Mouse (Mus musculus) neural tube, embryonic 13.5 days (tissue): ENCODE results near the gene Tcl1b5. TPM values are rescaled to one million over a fixed set of nuclear protein-coding genes. Genes with fewer than 3 reads are reported as not detected.
"Not testable (repeated sequence)": the region's sequence is repeated elsewhere in the genome, so short reads cannot be mapped to it uniquely, and the experiment has no call there.

Source experiments
- ATAC-seq: fragments of 200-750 bp; cut with Nextera tagmentation; 2 replicates; pipeline ENCODE4 v1.8.0; 2017; ENCODE audit warnings: low read depth, mild to moderate bottlenecking, moderate TSS enrichment, moderate library complexity
- H3K27ac ChIP-seq: fragments of 300-500 bp; sonication (generic); replicated peaks from 2 replicates; pipeline ENCODE4 v1.5.1; 2015; ENCODE audit warnings: moderate library complexity, mild to moderate bottlenecking, inconsistent platforms
- H3K27me3 ChIP-seq: fragments of 300-500 bp; sonication (generic); 2 replicates; pipeline ENCODE4 v1.6.1; 2015; ENCODE audit warnings: mild to moderate bottlenecking, inconsistent platforms
- H3K36me3 ChIP-seq: fragments of 300-500 bp; sonication (generic); 2 replicates; pipeline ENCODE4 v1.6.1; 2015; ENCODE audit warnings: mild to moderate bottlenecking, inconsistent platforms
- H3K4me1 ChIP-seq: fragments of 300-500 bp; sonication (generic); replicated peaks from 2 replicates; pipeline ENCODE4 v1.6.1; 2015; ENCODE audit warnings: inconsistent platforms
- H3K4me2 ChIP-seq: fragments of 300-500 bp; sonication (generic); 2 replicates; pipeline ENCODE4 v1.6.1; 2015; ENCODE audit warnings: inconsistent platforms, mild to moderate bottlenecking, moderate library complexity
- H3K4me3 ChIP-seq: fragments of 300-500 bp; sonication (generic); 2 replicates; pipeline ENCODE4 v1.5.1; 2015; ENCODE audit warnings: mild to moderate bottlenecking, inconsistent platforms
- H3K9ac ChIP-seq: fragments of 300-500 bp; sonication (generic); 2 replicates; pipeline ENCODE4 v1.6.1; 2015; ENCODE audit warnings: moderate library complexity, mild to moderate bottlenecking, inconsistent platforms
- H3K9me3 ChIP-seq: fragments of 300-500 bp; sonication (generic); 2 replicates; pipeline ENCODE4 v1.6.1; 2016; ENCODE audit warnings: inconsistent platforms
- WGBS: fragments of 180-500 bp; shearing (Covaris S2); methylation state at CpG from one replicate; pipeline ENCODE4 v1.1.7; 2015; 5-methylcytosine and 5-hydroxymethylcytosine counted together
- polyA plus RNA-seq: library from polyadenylated mRNA; unstranded; fragments of >200 nt; fragmentation: Nextera tagmentation; extraction: Ambion mirVana; gene quantifications from 2 replicates; pipeline ENCODE4 v1.2.1, GENCODE M21; 2015

The Tcl1b5 gene
- polyA plus RNA-seq = not detected in 2 replicates

GRCm38 (mm10) chr12:105176044-105176443 lies at the start of gene Tcl1b5:
Gene Tcl1b5 (plus strand): TSS chr12:105176344.
- 69% methylated on average over 3 of the region's 3 CpGs for WGBS
- H3K27ac ChIP-seq, H3K4me3 ChIP-seq, H3K36me3 ChIP-seq, ATAC-seq, H3K9ac ChIP-seq, H3K27me3 ChIP-seq, H3K4me2 ChIP-seq, H3K4me1 ChIP-seq, H3K9me3 ChIP-seq: not testable (repeated sequence)

GRCm38 (mm10) chr12:105126516-105126915 lies 49.6 kb upstream of the Tcl1b5 start:
- no peaks in the 10 kb centered on the region for H3K36me3 ChIP-seq
- 43% methylated on average over 4 of the region's 4 CpGs for WGBS
- no peak overlapping the region for H3K4me3 ChIP-seq
- ATAC-seq = no peak
- H3K4me2 ChIP-seq = no peak overlapping the region
- no peak overlapping the region for H3K27ac ChIP-seq
- H3K9me3 ChIP-seq = no peaks in the 10 kb centered on the region
- no peaks in the 10 kb centered on the region for H3K27me3 ChIP-seq
- no peak overlapping the region for H3K9ac ChIP-seq
- no peaks in the 10 kb centered on the region for H3K4me1 ChIP-seq

- H3K9ac ChIP-seq = no peak overlapping the region
- no peaks in the 10 kb centered on the region for H3K9me3 ChIP-seq
- H3K27ac ChIP-seq = no peak overlapping the region
- H3K4me3 ChIP-seq = no peak overlapping the region
- ATAC-seq = no peak
- H3K4me2 ChIP-seq = no peak overlapping the region
- 91% methylated on average over 2 of the region's 2 CpGs for WGBS
- H3K27me3 ChIP-seq = no peaks in the 10 kb centered on the region
- no peaks in the 10 kb centered on the region for H3K4me1 ChIP-seq
- no peaks in the 10 kb centered on the region for H3K36me3 ChIP-seq
Observed at GRCm38 (mm10) chr12:105127607-105128006, 48.5 kb upstream of the Tcl1b5 start.

GRCm38 (mm10) chr12:105129494-105130205 lies 46.5 kb upstream of the Tcl1b5 start:
- not testable (repeated sequence) for H3K27ac ChIP-seq, H3K36me3 ChIP-seq, H3K4me3 ChIP-seq, ATAC-seq, H3K27me3 ChIP-seq, H3K9me3 ChIP-seq, H3K4me1 ChIP-seq, H3K4me2 ChIP-seq, H3K9ac ChIP-seq
- WGBS = 56% methylated on average over 3 of the region's 3 CpGs

- H3K27me3 ChIP-seq = not testable (repeated sequence)
Observed at GRCm38 (mm10) chr12:105134167-105134566, 42.0 kb upstream of the Tcl1b5 start.

GRCm38 (mm10) chr12:105134826-105135225 lies 41.3 kb upstream of the Tcl1b5 start:
- not testable (repeated sequence) for ATAC-seq, H3K36me3 ChIP-seq, H3K4me3 ChIP-seq, H3K4me1 ChIP-seq, H3K4me2 ChIP-seq, H3K27me3 ChIP-seq, H3K9me3 ChIP-seq, H3K27ac ChIP-seq, H3K9ac ChIP-seq
- 86% methylated on average over 4 of the region's 4 CpGs for WGBS

More at GRCm38 (mm10) chr12:105134167-105134566, 42.0 kb upstream of the Tcl1b5 start:
- not testable (repeated sequence) for H3K4me1 ChIP-seq, H3K27ac ChIP-seq, H3K4me3 ChIP-seq, H3K9ac ChIP-seq, H3K9me3 ChIP-seq, H3K4me2 ChIP-seq, H3K36me3 ChIP-seq, ATAC-seq
- 62% methylated on average over 2 of the region's 2 CpGs for WGBS

- H3K9ac ChIP-seq = not testable (repeated sequence)
Observed at GRCm38 (mm10) chr12:105137729-105138128, 38.4 kb upstream of the Tcl1b5 start.

GRCm38 (mm10) chr12:105143096-105143495 lies 33.0 kb upstream of the Tcl1b5 start:
- no peaks in the 10 kb centered on the region for H3K36me3 ChIP-seq
- H3K4me1 ChIP-seq = no peaks in the 10 kb centered on the region
- no peak overlapping the region for H3K27ac ChIP-seq
- no peaks in the 10 kb centered on the region for H3K27me3 ChIP-seq
- 89% methylated on average over 3 of the region's 3 CpGs for WGBS
- H3K4me3 ChIP-seq = no peak overlapping the region
- no peaks in the 10 kb centered on the region for H3K9me3 ChIP-seq
- H3K4me2 ChIP-seq = no peak overlapping the region
- H3K9ac ChIP-seq = no peak overlapping the region
- no peak for ATAC-seq

More at GRCm38 (mm10) chr12:105137729-105138128, 38.4 kb upstream of the Tcl1b5 start:
- not testable (repeated sequence) for H3K9me3 ChIP-seq, H3K4me3 ChIP-seq, H3K27me3 ChIP-seq, ATAC-seq, H3K4me1 ChIP-seq, H3K27ac ChIP-seq, H3K36me3 ChIP-seq, H3K4me2 ChIP-seq
- WGBS = 94% methylated on average over 1 of the region's 1 CpGs

GRCm38 (mm10) chr12:105144928-105145327 lies 31.2 kb upstream of the Tcl1b5 start:
- not testable (repeated sequence) for H3K4me2 ChIP-seq, H3K27me3 ChIP-seq, H3K9me3 ChIP-seq, H3K4me3 ChIP-seq, ATAC-seq, H3K36me3 ChIP-seq, H3K27ac ChIP-seq, H3K4me1 ChIP-seq, H3K9ac ChIP-seq
- 45% methylated on average over 1 of the region's 1 CpGs for WGBS

- 84% methylated on average over 3 of the region's 3 CpGs for WGBS
- Histone ChIP-seq H3K27me3 (no peaks in the 10 kb centered on the region), H3K36me3 (no peaks in the 10 kb centered on the region), H3K4me2 (no peak within 1 kb of the TSS), H3K9me3 (no peaks in the 10 kb centered on the region), H3K4me3 (no peak within 1 kb of the TSS), H3K27ac (no peak within 1 kb of the TSS), H3K4me1 (no peaks in the 10 kb centered on the region), H3K9ac (no peak within 1 kb of the TSS)
- ATAC-seq = no peak
Observed at GRCm38 (mm10) chr12:105145714-105146113, 30.4 kb upstream of the Tcl1b5 start, which contains the start of gene Tcl1b2. Gene Tcl1b2 (plus strand): TSS chr12:105146014.

- not testable (repeated sequence) for H3K9me3 ChIP-seq, H3K27me3 ChIP-seq, H3K4me3 ChIP-seq, H3K4me2 ChIP-seq, ATAC-seq, H3K36me3 ChIP-seq, H3K9ac ChIP-seq, H3K27ac ChIP-seq, H3K4me1 ChIP-seq
- WGBS = 72% methylated on average over 4 of the region's 4 CpGs
Observed at GRCm38 (mm10) chr12:105155286-105155685, 20.9 kb upstream of the Tcl1b5 start.

GRCm38 (mm10) chr12:105158842-105159241 lies 17.3 kb upstream of the Tcl1b5 start:
- 79% methylated on average over 6 of the region's 6 CpGs for WGBS
- Histone ChIP-seq H3K27me3 (no peaks in the 10 kb centered on the region), H3K4me1 (no peaks in the 10 kb centered on the region), H3K4me2 (no peak overlapping the region), H3K9me3 (no peaks in the 10 kb centered on the region), H3K27ac (no peak overlapping the region), H3K4me3 (no peak overlapping the region), H3K9ac (no peak overlapping the region), H3K36me3 (no peaks in the 10 kb centered on the region)
- no peak for ATAC-seq

- Histone ChIP-seq H3K4me3 (no peak within 1 kb of the TSS), H3K4me1 (no peaks in the 10 kb centered on the region), H3K27me3 (no peaks in the 10 kb centered on the region), H3K9ac (no peak within 1 kb of the TSS), H3K36me3 (no peaks in the 10 kb centered on the region), H3K27ac (no peak within 1 kb of the TSS), H3K4me2 (no peak within 1 kb of the TSS), H3K9me3 (no peaks in the 10 kb centered on the region)
- WGBS = 75% methylated on average over 4 of the region's 4 CpGs
- no peak for ATAC-seq
Observed at GRCm38 (mm10) chr12:105159390-105159789, 16.8 kb upstream of the Tcl1b5 start, which contains the start of gene Tcl1b1. Gene Tcl1b1 (plus strand): TSS chr12:105159690.
